Mouse (Mus musculus) gonadal fat pad, adult 2 months (tissue): ENCODE results near the gene Poc1b. TPM values are rescaled to one million over a fixed set of nuclear protein-coding genes. Genes with fewer than 3 reads are reported as not detected.

ENCODE experiments used
- DNase-seq: peaks from one replicate; pipeline ENCODE4 v3.0.0-alpha.2; 2012; ENCODE audit warnings: low read depth
- polyA plus RNA-seq: library from polyadenylated mRNA; depleted of rRNA; stranded (reverse); fragments of >200 nt; gene quantifications from 2 replicates; pipeline ENCODE4 v1.2.3, GENCODE M21; 2012; rRNA removed

Gene Poc1b
- polyA plus RNA-seq, 1 experiment = 5.3 TPM

DNA sequence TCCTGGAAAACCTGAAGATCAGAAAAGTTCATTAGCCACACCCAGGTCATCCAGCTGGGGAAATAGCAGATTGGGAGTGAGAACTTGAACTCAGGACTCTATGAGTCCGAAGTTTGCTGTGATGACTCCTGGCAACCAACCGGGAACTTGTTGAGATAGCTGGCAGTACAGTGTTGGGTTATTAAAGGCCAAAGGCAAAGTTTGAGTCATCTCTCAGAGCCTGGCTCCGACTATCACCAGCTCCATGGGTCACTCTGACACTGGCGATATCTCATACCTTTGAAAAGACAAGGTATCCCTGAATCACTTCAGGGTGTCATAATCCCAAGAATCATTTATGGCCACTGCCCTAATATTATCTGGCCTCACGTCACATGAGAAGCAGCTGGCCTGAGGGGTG, 119.9 kb downstream of the Poc1b start:
- no peak for DNase-seq

DNA sequence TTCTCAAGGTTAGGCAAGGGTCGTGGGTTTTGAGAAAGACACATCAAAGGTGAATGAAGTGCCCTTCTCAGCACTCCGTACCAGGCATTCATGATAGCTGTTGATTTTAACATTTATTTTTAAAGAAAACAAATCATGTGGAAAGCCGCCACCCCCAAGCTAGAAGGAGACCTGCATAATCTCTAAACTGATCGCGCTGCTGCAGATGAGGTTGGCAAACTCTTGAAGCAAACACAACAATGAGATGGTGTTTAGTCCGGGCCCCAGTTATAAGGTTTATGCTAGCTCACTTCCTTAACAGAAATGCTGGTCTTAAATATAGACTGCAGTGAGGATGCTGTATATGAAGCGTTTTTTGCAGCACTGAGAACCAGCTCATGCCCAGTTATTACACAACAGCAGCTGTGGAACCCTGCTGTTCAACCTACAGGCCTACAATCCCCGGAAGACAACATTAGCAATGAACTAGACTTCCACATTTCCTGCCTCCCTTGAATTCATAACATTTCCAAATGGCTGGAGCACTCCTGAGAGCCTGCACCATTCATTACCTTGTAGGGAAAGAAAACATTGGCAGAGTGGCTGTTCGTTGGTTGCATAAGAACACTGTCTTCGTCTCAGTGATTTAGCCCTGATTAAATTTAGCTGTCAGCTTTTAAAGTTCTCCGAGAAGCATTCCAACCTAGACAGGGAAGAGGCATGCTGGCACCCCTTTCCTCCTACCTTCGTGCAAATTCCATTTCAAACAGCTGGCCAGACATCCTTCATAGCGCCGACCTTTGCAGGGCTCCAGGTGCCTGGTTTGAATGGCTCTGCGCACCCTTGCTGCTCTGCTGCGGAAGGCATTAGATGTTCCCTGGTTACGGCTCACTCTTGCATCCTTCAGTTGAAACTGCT, 121.4 kb downstream of the Poc1b start:
- no peak for DNase-seq

DNA sequence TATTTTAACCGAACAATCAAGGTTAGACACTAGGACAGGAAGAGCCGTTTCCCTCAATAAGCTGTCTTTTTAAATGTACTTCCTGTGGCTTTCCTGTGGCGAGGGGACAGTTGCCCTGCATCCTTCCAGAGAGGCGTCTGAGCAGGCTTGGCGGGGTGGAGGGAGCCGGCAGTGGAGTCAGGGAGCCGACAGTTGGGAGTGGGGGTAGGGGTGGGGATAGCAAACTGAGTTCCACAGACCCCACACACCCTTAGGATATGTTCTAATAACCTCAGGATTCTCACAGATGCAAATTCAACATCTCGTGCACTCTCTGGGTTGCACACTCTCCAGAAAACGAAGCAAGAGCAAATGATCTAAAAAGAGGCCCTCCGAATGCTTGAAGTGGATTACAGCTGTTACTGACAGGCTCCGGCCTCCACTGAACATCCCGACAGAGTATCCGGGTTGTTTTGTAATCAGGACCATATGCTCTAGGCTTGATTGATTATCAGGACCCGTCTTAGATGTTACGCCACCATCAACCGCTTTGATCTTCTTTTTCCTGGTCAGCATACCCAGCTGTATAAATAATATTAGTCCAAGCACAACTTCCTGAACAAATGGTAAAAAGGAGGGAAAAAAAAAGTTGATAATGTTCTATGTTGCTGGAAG, 122.3 kb downstream of the Poc1b start:
- DNase-seq = no peak

DNA sequence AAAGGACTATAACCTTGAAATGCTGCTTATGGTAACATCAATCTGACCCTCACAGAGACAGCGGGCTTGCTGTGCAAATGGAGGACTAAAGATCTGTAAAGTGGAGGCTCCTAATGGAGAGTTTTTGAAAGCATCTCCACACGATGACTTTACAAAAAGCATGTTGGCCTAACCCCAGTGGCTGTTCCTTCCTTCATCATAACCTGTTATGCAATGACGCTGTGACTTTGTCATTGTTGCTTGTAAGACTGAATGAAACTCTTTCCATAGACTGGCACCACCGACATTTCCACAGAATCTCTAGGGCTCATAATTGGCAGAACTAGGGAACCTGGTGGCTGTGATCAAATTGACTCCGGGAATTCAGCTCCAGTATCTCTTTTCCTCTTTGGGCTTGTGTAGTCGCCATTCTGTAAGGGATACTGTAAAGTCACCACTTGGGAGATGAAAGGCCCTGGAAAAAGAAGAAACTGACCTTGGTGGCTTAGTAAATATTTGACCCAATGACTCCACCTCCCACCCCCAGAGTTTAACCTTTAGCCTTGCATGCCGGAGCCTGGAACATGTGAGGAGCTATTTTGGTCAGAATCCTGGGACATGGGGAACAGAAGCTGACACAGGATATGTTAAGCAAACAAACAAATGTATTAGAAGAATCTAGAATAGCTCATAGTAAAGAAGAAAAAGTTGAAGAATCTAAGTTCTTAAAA, 125.8 kb downstream of the Poc1b start:
- DNase-seq = no peak

DNA sequence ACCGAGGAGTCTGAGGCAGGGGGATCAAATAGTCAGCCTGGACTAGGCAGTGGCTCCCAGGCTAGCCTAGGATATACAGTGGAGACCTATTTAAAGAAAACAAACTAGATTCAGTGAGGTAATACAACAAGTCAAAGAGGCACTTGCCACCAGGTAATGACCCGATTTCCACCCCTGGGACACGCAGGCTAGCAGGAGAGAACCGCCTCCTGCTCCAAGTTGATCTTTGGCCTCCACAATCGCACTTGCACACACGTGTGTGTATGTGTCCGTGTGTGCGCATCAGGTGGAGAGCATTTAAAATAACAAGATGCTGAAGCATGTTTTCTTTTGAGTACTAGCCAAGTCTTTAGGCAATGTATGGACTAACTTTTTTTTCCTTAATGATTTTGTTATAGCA, 127.5 kb downstream of the Poc1b start:
- no peak for DNase-seq

GRCm38 (mm10) chr10:99235081-99235480, 128.2 kb downstream of the Poc1b start:
- DNase-seq = no peak

GRCm38 (mm10) chr10:99237205-99237832, 130.5 kb downstream of the Poc1b start:
- DNase-seq = peak; percentile 98

DNA sequence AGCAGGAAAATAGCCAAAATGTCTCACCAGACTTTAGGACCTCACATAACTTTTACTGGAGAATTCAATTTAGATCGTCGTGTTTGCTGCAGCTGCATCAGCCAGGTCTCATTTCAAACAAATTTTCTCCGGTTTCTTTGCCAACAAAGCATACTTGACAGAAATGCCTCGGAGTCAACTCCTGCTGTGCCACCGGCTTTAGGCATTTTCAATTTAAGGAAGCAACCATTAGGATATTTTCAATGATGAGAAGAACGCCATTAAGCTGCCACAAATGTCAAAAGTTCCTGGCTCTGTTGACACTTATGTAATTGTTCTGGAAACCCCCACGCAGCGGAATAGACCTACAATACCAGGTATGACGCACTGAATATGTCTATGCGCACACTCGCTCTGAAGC, 131.7 kb downstream of the Poc1b start:
- no peak for DNase-seq

DNA sequence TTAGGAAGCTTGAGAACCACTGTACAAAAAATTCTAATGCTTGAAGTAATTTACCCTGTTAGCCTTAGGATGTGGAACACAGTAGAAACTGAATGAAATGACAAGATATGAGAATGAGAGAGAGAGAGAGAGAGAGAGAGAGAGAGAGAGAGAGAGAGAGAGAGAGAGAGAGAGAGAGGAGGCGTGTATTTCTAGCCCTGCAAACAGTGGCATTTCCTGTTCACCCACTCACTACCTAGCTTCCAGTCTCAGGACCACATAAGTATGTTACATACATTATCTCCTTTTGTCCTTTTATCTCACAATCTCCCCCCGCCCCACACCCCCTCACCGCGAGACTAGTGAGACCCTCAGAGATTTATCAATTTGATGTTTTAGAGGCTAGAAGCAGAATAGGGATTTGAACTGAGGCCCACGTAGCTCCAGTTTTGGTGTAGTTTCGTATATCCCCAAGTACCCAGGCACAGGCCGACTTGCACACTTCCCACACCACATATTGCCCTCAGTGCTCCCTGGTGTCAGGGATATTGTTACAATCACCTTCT, 134.5 kb downstream of the Poc1b start:
- no peak for DNase-seq

GRCm38 (mm10) chr10:99241829-99242711, 135.2 kb downstream of the Poc1b start:
- no peak for DNase-seq

- no peak for DNase-seq
These were observed 135.9 kb downstream of the Poc1b start for GRCm38 (mm10) chr10:99242721-99243120.

DNA sequence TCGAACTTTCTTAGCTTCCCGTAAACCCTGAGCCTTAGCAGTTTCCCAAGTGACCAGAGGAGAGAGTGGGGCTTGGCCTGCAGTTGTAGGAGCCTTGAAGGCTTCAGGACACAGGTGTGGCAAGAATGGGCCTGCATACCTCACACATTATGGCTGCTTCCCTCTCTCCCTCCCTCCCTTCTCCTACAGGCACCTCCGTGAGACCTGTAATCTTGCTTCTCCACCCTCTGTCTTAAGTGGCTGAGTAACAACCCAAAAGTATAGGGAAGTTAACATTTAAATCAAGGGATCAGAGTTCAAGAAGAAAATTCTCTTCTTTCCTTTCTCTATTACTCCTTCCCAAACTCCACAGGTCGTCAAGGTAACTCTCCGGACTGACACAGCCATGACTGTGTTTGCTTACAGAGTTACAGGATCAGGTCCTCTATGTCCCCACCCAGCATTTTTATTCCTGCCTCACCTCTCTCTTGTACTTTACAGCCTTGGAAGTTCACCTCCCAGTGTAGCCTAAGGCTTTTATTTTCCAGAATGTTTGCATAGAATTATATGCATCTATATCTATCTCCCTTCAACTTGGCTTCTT, 137.2 kb downstream of the Poc1b start:
- no peak for DNase-seq

GRCm38 (mm10) chr10:99244655-99245260, 137.9 kb downstream of the Poc1b start:
- no peak for DNase-seq

GRCm38 (mm10) chr10:99246797-99247508, 140.1 kb downstream of the Poc1b start:
- no peak for DNase-seq

Other genes starting within 250 kb of the Poc1b start
- gene Atp2b1, start 192.6 kb upstream of the Poc1b start, polyA plus RNA-seq = 25.6 and 26.8 TPM in 2 replicates
- 2.4 and 4.6 TPM in 2 replicates for gene Galnt4, start 1.1 kb downstream of the Poc1b start, polyA plus RNA-seq
- gene Phxr2, start 19.3 kb downstream of the Poc1b start, polyA plus RNA-seq = not detected in 2 replicates
- gene Dusp6, start 156.2 kb downstream of the Poc1b start, polyA plus RNA-seq = 83.7 and 84.3 TPM in 2 replicates